Mouse (Mus musculus) adrenal gland, adult 2 months (tissue): ENCODE measurements around the gene Gm2431. TPM values are rescaled to one million over a fixed set of nuclear protein-coding genes. Genes with fewer than 3 reads are reported as not detected.
"Not testable (repeated sequence)": the region's sequence is repeated elsewhere in the genome, so short reads cannot be mapped to it uniquely, and the experiment has no call there.

ENCODE experiments used
- DNase-seq: peaks from one replicate; pipeline ENCODE4 v3.0.0; 2021
- long read RNA-seq: library from polyadenylated mRNA; stranded (forward); transcript quantifications from one replicate; pipeline ENCODE4 v2.0.0, GENCODE M21; 2021
- polyA plus RNA-seq: library from polyadenylated mRNA; depleted of rRNA; stranded (reverse); fragments of >200 nt; gene quantifications from 2 replicates; pipeline ENCODE4 v1.2.3, GENCODE M21; 2012; rRNA removed
- total RNA-seq, 2 experiments: library from RNA; stranded (reverse); gene quantifications; 2 replicates each; pipeline ENCODE4 v1.2.3; 2021

Gm2431 gene
- total RNA-seq (not detected), polyA plus RNA-seq (not detected in 2 replicates)
- long read RNA-seq: 0 reads

GRCm38 (mm10) chr7:142258254-142258653 is at the start of gene Gm2431:
Gene Gm2431, minus strand, starts transcription at chr7:142258354.
- DNase-seq: not testable (repeated sequence)

GRCm38 (mm10) chr7:142303929-142304328 is 45.8 kb upstream of the Gm2431 start:
- DNase-seq: not testable (repeated sequence)

- no peak for DNase-seq
Observed at GRCm38 (mm10) chr7:142303249-142303648, 45.1 kb upstream of the Gm2431 start, which contains the start of gene Krtap5-4. Gene Krtap5-4, plus strand, starts transcription at chr7:142303549.

- not testable (repeated sequence) for DNase-seq
Observed at GRCm38 (mm10) chr7:142297018-142297417, 38.9 kb upstream of the Gm2431 start, which contains the start of gene Krtap5-1. Gene Krtap5-1, minus strand, starts transcription at chr7:142297118.

- not testable (repeated sequence) for DNase-seq
Observed at GRCm38 (mm10) chr7:142296108-142296507, 38.0 kb upstream of the Gm2431 start.

GRCm38 (mm10) chr7:142295418-142295817 is 37.3 kb upstream of the Gm2431 start:
- DNase-seq: no peak

GRCm38 (mm10) chr7:142293851-142294250 is 35.7 kb upstream of the Gm2431 start:
- peak; percentile 31 for DNase-seq

- DNase-seq: not testable (repeated sequence)
Observed at GRCm38 (mm10) chr7:142285910-142286612, 27.9 kb upstream of the Gm2431 start.

- peak; percentile 70 for DNase-seq
Observed at GRCm38 (mm10) chr7:142285130-142285835, 27.1 kb upstream of the Gm2431 start.

- DNase-seq: peak; percentile 93
Observed at GRCm38 (mm10) chr7:142284615-142285080, 26.5 kb upstream of the Gm2431 start.

- peak; percentile 67 for DNase-seq
Observed at GRCm38 (mm10) chr7:142284023-142284591, 26.0 kb upstream of the Gm2431 start.

- DNase-seq: peak; percentile 45
Observed at GRCm38 (mm10) chr7:142282847-142283246, 24.7 kb upstream of the Gm2431 start.

GRCm38 (mm10) chr7:142279291-142279690 is 21.1 kb upstream of the Gm2431 start:
- DNase-seq: not testable (repeated sequence)

- peak; percentile 68 for DNase-seq
Observed at GRCm38 (mm10) chr7:142278183-142278582, 20.0 kb upstream of the Gm2431 start.

- DNase-seq: not testable (repeated sequence)
Observed at GRCm38 (mm10) chr7:142274263-142274662, 16.1 kb upstream of the Gm2431 start, which contains the start of gene Gm4559. Gene Gm4559, minus strand, starts transcription at chr7:142274363.

- DNase-seq: peak; percentile 34
Observed at GRCm38 (mm10) chr7:142255517-142255916, 2.6 kb downstream of the Gm2431 start.

GRCm38 (mm10) chr7:142249824-142250223 is 8.3 kb downstream of the Gm2431 start:
- peak; percentile 22 for DNase-seq

GRCm38 (mm10) chr7:142240978-142241377 is 17.2 kb downstream of the Gm2431 start, which contains the start of gene Gm40460:
Gene Gm40460, minus strand, starts transcription at chr7:142241078.
- no peak for DNase-seq

GRCm38 (mm10) chr7:142231540-142231939 is 26.6 kb downstream of the Gm2431 start:
- no peak for DNase-seq

- DNase-seq: not testable (repeated sequence)
Observed at GRCm38 (mm10) chr7:142229871-142230270, 28.3 kb downstream of the Gm2431 start, which contains the start of gene Krtap5-5. Gene Krtap5-5, minus strand, starts transcription at chr7:142229971.

- no peak for DNase-seq
Observed at GRCm38 (mm10) chr7:142224518-142224917, 33.6 kb downstream of the Gm2431 start.

- not testable (repeated sequence) for DNase-seq
Observed at GRCm38 (mm10) chr7:142212136-142212535, 46.0 kb downstream of the Gm2431 start.
